Mouse (Mus musculus) adrenal gland (tissue): ENCODE measurements around the gene Hist1h2ai.

Source experiments
- microRNA-seq, 2 experiments: library from miRNA; unstranded; fragments of <30 nt; microRNA quantifications; one replicate each; pipeline ENCODE4; 2019

Gene Hist1h2ai

Small RNAs within 50 kb of the gene (microRNA-seq; reads per million reads assigned to microRNA genes)
- gene Gm44357 (0 reads per million in 2 experiments), gene Gm44367 (0 reads per million in 2 experiments), gene Gm44454 (0 reads per million in 2 experiments)
